24 mouse cellular contexts compared by ENCODE assay signal in the genomic region with DNA sequence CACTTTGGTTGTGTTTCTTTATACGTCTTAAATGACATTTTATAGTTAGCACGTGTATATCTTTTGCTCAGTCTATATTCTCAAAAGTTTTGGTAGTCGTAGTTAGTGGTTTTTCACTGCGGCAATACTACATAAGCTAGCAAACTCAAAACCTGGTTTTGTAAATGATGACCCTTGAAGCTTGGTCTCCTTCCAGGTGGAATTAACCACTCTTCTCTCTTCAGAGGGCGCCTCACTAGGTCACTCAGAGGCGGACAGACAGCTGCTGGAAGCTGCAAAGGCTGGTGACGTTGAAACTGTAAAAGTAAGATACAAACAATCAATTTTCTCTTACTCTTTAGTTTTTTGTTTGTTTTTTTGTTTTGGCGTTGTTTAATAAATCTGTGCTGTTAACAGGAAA.
"Had no signal": no experiment of that assay in that cellular context is flagged by ENCODE, and none has a peak within 500 bp of the region (broad histone marks: within the 10 kb centered on the region; RNA-seq: fewer than 3 reads in every experiment).

No protein-coding gene starts in this region.

- DNase-seq: forebrain, postnatal 0 days; gastrocnemius, postnatal 14 days; gastrocnemius, postnatal 36 days; heart, adult 2 months; heart, postnatal 14 days; heart, postnatal 36 days; layer of hippocampus, adult 9-11 months; layer of hippocampus, postnatal 36 days; left cerebral cortex, postnatal 4 days; lung, adult 18-20 months had no signal

- H3K4me1 ChIP-seq: forebrain, embryonic 15.5 days; heart, embryonic 13.5 days; heart, embryonic 15.5 days; hindbrain, embryonic 13.5 days; hindbrain, embryonic 15.5 days; limb, embryonic 13.5 days; limb, embryonic 15.5 days had no signal

- ATAC-seq: forebrain, embryonic 15.5 days; forebrain, postnatal 0 days; hindbrain, postnatal 0 days; intestine, embryonic 16.5 days had no signal

- H3K9ac ChIP-seq: forebrain, embryonic 15.5 days; forebrain, postnatal 0 days; heart, embryonic 13.5 days; heart, embryonic 15.5 days; hindbrain, embryonic 13.5 days; hindbrain, embryonic 15.5 days; limb, embryonic 13.5 days; limb, embryonic 15.5 days; liver, embryonic 14.5 days had no signal

- H3K4me3 ChIP-seq: forebrain, embryonic 15.5 days; heart, adult 2 months; heart, embryonic 13.5 days; heart, embryonic 15.5 days; hindbrain, embryonic 13.5 days; hindbrain, embryonic 15.5 days; layer of hippocampus, adult 2 months; limb, embryonic 13.5 days; limb, embryonic 15.5 days had no signal

- H3K4me2 ChIP-seq: forebrain, embryonic 15.5 days; heart, embryonic 11.5 days; heart, embryonic 13.5 days; heart, embryonic 15.5 days; hindbrain, embryonic 13.5 days; hindbrain, embryonic 15.5 days; limb, embryonic 13.5 days; limb, embryonic 15.5 days; liver, embryonic 11.5 days had no signal

- H3K27me3 ChIP-seq: forebrain, embryonic 15.5 days; heart, embryonic 13.5 days; heart, embryonic 15.5 days; hindbrain, embryonic 13.5 days; hindbrain, embryonic 15.5 days; limb, embryonic 13.5 days; limb, embryonic 15.5 days had no signal

- H3K27ac ChIP-seq: forebrain, embryonic 15.5 days; heart, adult 2 months; heart, embryonic 13.5 days; heart, embryonic 15.5 days; hindbrain, embryonic 13.5 days; hindbrain, embryonic 15.5 days; hindbrain, postnatal 0 days; kidney, postnatal 0 days; layer of hippocampus, adult 2 months; limb, embryonic 13.5 days; limb, embryonic 15.5 days; liver, embryonic 14.5 days had no signal

- H3K9me3 ChIP-seq: forebrain, embryonic 15.5 days; heart, embryonic 13.5 days; heart, embryonic 15.5 days; hindbrain, embryonic 13.5 days; hindbrain, embryonic 15.5 days; limb, embryonic 13.5 days; limb, embryonic 15.5 days had no signal
